Mouse (Mus musculus) neural tube, embryonic 10.5 days (tissue): ENCODE measurements around the gene Ppm1m.

Experiments
- DNase-seq: peaks from one replicate; pipeline ENCODE4 v3.0.0-alpha.2; 2017; ENCODE audit warnings: low spot score; ENCODE audit errors: extremely low spot score

Gene Ppm1m

GRCm38 (mm10) chr9:106199535-106200272 is at the start of gene Ppm1m:
TSS of gene Ppm1m (minus strand) at chr9:106199746.
- no peak for DNase-seq

- DNase-seq: no peak
These were observed 43.4 kb upstream of the Ppm1m start for GRCm38 (mm10) chr9:106242813-106243488.

DNA sequence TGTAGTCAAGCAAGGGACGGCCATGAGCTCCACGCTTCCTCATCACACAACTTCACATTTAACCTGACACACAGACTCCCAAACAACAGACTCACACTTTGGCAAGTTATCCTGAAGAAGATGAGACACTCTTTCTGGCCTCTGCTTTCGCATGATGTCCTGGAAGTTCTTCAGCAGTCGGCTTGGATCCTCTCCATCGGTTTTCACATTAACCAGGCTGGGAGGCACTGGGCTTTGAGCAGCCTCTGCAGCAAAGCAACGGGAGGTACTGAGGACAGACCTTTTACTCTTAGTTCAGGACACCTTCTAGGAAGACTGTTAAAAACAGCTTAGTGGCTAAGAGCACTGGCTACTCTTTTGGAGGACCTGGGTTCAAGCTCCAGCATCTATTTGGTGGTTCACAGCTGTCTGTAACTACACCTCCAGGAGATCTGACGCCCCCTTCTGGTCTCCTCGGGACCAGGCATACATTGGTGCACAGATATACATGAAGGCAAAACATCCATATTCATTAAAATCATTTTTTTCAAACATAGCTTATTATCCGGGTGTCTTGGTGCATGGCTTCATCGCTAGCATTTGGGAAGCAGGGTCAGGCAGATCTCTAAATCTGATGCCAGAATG is 42.1 kb upstream of the Ppm1m start:
- no peak for DNase-seq

- no peak for DNase-seq
These were observed 38.3 kb upstream of the Ppm1m start for GRCm38 (mm10) chr9:106237878-106238277.

DNA sequence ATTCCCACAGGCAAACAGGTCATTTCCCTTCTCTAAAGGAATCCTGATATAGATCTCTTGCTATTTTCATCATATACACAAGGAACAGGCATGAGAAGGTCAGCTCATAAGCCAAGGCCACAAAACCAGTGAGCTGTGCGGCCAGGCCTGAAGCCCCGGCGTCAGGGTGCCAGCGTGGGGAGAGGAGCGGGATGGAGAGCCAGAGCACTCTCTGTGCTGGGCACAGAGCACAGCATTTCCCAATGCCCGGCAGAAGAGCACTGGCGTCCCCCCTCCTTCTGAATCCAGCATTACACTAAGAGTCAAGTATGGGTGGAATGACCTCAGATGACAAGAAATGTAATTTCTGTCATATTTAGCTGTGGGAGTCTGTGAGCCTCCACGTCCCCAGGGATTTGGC is 37.9 kb upstream of the Ppm1m start:
- no peak for DNase-seq

GRCm38 (mm10) chr9:106236818-106237211 is 37.3 kb upstream of the Ppm1m start:
- no peak for DNase-seq

- DNase-seq: no peak
These were observed 36.7 kb upstream of the Ppm1m start for GRCm38 (mm10) chr9:106236156-106236817.

GRCm38 (mm10) chr9:106235194-106235830 is 35.8 kb upstream of the Ppm1m start:
- DNase-seq: no peak

GRCm38 (mm10) chr9:106233953-106234352 is 34.4 kb upstream of the Ppm1m start:
- DNase-seq: no peak

DNA sequence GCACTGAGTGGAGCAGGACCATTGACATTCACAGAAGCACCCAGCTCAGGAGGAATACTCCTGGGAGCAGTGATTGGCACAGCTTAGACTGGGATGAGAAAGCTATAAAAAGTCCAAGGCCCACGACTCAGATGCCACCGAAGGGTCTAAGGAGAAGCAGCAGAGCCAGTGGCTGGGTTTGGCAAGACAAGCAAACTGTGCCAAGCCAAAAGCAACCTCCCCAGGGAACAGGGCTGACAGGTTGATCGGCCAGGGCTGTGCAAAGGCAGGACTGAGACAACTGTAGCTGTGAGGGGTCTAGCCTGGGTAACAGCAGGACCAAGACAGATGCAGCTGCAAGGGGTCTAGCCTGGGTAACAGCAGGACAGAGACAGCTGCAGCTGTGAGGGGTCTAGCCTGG is 33.4 kb upstream of the Ppm1m start:
- DNase-seq: no peak

GRCm38 (mm10) chr9:106231816-106232215 is 32.3 kb upstream of the Ppm1m start:
- DNase-seq: no peak

DNA sequence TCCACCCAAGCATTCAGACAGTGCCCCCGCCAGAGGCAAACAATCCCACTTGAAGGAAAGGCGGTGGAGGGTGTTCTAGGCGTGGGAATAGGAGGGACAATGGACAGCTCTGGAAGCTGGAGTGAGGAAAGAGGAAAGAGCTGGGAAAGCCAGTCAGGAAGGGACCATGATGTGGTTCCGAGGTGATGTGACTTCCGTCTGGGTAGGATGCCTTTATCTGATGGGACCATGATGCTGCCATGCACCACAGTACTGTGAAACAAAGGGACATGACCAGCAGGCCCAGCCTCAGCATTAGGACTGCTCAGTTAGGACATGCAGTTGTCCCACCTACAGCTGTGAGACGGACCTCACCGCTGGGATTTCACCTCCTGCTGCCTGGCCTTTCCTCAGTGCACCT is 31.7 kb upstream of the Ppm1m start:
- DNase-seq: no peak

GRCm38 (mm10) chr9:106230734-106231106 is 31.2 kb upstream of the Ppm1m start:
- no peak for DNase-seq

DNA sequence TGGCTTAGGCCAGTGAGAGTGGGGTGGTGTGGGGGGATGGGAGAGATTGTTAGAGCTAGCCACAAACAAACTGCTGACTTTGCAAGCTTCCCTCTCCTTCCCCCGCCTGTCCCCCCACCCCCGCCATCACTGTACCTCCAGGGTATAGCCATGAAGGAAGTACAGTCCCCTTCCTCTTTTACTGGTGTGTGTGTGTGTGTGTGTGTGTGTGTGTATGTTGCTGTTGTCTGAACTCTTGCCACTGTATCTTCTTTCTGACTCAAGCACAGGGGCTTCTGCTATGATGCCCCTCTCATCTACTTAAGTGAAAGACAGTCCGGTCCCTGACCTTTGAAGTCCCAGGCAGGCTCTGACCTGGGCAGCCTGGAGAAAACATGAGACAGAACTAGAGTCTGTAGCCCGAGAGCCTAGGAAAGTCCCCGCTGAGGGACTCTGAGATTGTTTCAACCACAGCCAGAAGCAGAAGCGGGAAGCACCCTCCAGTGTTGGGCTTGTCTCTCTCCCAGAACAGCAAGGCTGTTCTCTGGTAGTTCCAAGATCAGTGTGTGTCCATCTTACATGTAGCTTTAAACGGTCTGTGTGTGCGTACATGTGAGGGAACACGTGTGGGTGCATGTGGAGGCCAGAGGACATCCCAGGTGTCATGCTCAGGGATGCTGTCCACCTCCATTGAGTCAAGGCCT is 30.6 kb upstream of the Ppm1m start:
- DNase-seq: no peak

- DNase-seq: no peak
These were observed 28.4 kb upstream of the Ppm1m start for GRCm38 (mm10) chr9:106227790-106228429.

DNA sequence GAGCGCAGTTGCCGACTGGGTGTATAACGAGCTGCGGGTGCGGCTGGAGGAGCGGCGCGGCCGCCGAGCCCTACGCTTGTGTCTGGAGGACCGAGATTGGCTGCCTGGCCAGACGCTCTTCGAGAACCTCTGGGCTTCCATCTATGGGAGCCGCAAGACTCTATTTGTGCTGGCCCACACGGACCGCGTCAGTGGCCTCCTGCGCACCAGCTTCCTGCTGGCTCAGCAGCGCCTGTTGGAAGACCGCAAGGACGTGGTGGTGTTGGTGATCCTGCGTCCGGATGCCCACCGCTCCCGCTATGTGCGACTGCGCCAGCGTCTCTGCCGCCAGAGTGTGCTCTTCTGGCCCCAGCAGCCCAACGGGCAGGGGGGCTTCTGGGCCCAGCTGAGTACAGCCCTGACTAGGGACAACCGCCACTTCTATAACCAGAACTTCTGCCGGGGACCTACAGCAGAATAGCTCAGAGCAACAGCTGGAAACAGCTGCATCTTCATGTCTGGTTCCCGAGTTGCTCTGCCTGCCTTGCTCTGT is 26.7 kb upstream of the Ppm1m start:
- DNase-seq: peak; percentile 55

GRCm38 (mm10) chr9:106225469-106226150 is 26.1 kb upstream of the Ppm1m start:
- DNase-seq: no peak

DNA sequence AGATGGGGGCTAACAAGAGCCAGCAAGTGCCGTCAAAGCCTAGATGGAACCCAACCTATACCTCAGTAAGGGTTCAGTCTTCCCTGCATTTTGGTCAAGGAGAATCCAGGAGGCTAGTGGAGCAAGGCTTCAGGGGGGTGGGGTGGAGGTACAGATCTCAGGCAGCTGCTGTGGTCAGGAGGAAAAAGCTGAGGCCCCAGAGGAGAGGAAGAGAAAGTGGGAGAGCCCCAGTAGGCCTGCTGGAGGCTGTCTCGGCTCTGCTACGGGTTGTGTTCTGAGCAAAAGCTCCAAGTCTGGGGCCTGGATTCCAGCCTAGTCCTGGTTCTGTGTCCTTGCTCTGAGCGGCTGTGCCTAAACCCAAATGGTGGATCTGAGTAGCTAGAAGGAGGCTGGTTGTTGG is 23.4 kb upstream of the Ppm1m start:
- DNase-seq: no peak

DNA sequence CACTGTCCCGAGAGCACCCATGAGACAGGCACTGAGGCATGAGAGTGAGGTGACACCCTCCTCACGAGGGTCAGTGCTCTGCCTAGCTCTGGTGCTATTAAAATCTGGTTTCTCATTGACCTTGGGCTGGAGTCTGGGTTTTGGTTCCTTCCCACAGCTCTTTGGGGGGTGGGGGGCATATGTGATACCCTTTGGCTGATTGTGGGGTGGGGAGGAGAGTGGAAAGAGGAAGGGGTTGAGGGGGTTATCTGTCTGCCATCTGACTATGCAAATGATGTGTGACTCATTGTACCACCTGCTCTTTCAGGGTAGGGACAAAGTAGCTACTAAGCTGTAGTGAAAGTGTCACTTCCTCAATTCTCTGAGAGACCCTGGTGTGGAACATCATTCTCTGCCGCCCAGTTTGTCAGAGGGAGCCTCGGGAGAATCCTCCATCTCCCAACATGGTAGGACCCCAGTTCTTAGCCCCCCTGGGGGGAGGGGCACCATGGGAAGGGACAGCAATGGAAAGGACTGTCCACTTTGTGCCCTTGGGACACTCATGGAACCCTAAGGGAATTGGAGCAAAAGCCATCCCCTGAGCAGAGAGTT is 22.8 kb upstream of the Ppm1m start, which contains the start of gene Tlr9:
Tlr9 (plus strand) TSS at position 338 of the 591 bp plus-strand sequence.
- no peak for DNase-seq
